Mouse (Mus musculus): ENCODE measurements at regions not wholly inside any gene's neighbourhood (a gene's known extent, or its start where the extent isn't known, plus 50 kb on each side); places are given as distances from the start of the nearest gene placed in this dataset.
A peak's percentile ranks its signal among the peaks of the same experiment; 100 is the strongest.

DNA sequence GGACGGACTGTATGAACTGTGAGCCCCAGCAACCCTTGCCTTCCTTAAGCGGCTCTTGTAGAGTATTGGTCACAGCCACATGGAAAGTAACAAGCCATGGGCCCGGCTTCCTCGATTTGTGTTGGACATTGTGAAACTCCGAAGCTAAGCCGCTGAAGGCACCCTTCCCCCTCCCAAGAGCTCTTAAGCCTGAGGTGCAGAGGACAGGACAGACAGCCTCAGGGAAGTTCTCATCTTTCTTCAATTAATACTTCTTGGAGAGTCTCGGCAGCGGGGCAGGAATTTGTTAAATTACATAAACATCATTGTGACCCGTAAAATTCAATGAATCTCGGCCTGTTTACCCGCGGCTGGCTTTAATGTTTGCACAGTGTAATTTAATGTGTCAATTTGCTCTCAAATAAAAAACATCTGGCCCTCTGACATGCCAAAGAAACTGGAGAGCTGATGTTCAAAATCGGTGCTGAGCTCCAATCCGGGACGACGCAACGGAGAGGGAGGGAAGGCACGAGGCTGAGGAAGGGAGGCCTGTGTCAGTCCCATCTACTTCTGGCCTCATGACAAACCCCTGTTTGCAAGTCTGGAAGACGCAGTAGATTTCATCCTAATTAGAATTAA lies 208.4 kb upstream of the Tle3 start:
- Histone ChIP-seq H3K27ac (peak overlapping the region; percentile 79; the same call in 1 of the 2 replicates), H3K4me1 (replicated peaks) (peaks cover 39% of the 10 kb centered on the region), H3K9ac (no peak overlapping the region), H3K4me3 (replicated peaks) (no peak overlapping the region), H3K4me2 (replicated peaks) (no peak overlapping the region), H3K9me3 (no peaks in the 10 kb centered on the region), H3K27me3 (replicated peaks) (no peaks in the 10 kb centered on the region), H3K36me3 (no peaks in the 10 kb centered on the region)
- 42% methylated on average over 19 of the region's 19 CpGs for WGBS
- peak; percentile 51; the same call in 1 of the 2 replicates for ATAC-seq

DNA sequence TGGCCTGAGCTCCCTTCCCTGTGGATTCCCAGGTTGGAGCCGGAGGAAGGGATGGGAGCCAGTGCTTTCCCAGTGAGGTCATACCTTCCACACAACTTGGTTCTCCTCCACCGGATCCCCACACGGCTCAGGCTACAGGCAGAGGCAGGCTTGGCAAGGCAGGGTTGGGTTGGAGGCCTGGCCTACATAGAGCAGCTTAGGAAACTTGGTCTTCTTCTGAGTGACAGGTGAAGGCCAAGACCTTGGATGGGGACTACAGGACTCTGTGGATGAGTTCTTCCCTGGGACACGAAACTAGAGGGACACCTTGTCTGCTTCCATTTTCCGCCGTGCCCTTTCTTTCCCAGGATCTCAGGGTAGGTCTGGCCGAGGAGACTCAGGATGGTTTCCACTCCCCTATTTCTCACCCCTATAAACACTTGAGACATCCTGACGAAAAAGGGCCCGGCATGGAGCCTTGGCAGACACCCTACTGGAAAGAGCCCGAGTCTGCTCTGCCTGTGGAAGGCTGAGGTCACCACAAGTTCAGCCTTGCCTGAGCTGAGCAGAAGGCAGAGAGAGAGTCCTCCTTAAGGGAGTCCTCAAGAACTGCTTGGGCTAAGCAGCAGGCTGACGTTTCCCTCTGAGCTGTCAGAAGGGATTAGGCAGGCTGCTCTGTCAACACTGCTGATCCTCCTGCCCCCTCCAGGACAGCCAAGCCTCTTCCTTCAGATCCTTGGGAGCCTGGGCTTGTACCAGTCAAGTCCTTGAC lies 207.5 kb upstream of the Tle3 start:
- Histone ChIP-seq H3K4me2 (replicated peaks) (no peak overlapping the region), H3K4me3 (replicated peaks) (no peak overlapping the region), H3K27ac (peak overlapping the region; percentile 79), H3K9ac (no peak overlapping the region), H3K36me3 (no peaks in the 10 kb centered on the region), H3K9me3 (no peaks in the 10 kb centered on the region), H3K27me3 (replicated peaks) (no peaks in the 10 kb centered on the region), H3K4me1 (replicated peaks) (peaks cover 45% of the 10 kb centered on the region)
- ATAC-seq = peak; percentile 79
- 42% methylated on average over 11 of the region's 11 CpGs for WGBS

DNA sequence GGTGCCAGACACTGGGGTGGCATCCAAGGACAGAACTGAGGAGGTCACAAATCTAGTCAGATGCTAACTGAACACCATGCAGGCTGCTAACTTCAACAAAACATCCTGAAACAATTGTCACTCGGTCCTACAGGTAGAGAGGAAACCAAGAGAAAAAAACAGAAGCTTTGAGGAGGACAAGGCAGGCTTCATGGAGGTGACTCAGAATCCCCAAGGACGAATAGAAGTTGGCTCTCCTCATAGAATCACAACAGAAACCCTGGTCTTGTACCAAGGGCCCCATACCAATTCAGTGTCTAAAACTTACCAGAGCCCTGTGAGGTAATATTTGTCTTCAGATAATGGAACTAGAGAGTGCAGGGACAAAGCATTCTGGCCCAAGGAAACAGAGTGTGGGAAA lies 206.1 kb upstream of the Tle3 start:
- Histone ChIP-seq H3K4me2 (replicated peaks) (no peak overlapping the region), H3K4me1 (replicated peaks) (peaks cover 45% of the 10 kb centered on the region), H3K27ac (peak overlapping the region; percentile 72), H3K4me3 (replicated peaks) (no peak overlapping the region), H3K9ac (no peak overlapping the region), H3K27me3 (replicated peaks) (no peaks in the 10 kb centered on the region), H3K9me3 (no peaks in the 10 kb centered on the region), H3K36me3 (no peaks in the 10 kb centered on the region)
- ATAC-seq = no peak
- 74% methylated on average over 2 of the region's 2 CpGs for WGBS

DNA sequence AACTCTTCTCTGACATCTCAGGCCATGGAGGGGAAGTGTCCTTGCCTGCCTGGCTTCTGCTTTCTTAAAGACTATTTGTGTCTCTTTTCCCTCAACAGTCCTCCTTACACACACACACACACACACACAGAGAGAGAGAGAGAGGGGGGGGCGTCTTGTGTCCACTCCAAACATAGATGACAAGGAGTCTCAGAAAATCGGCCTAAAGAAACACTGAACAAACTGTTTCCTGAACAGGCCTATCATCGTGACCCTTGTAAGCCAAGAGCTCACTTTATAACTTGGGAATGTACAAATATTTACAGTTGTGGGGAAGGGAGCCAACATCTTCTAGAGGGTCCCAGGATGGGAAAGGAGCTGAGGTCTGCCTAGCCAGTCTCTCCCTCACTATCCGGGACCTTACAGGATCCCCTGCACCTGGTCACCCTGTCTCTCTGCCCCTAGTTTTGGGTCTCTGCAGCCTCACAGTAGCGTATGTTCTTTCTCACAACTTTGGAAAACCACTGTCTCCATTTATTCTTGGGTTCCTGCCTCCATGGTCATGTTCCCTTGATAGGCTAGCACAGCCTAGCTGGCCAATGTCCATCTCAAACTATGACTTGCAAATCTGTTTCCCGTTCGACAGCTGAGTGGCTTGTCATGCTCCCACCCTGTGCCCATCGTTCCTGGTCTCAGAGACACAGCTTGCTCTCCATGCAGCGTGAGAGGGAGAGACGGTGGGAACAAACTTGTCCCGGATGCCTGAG lies 204.9 kb upstream of the Tle3 start:
- Histone ChIP-seq H3K9me3 (no peaks in the 10 kb centered on the region), H3K4me3 (replicated peaks) (no peak overlapping the region), H3K36me3 (no peaks in the 10 kb centered on the region), H3K9ac (no peak overlapping the region), H3K4me1 (replicated peaks) (peaks cover 45% of the 10 kb centered on the region), H3K27ac (peak overlapping the region; percentile 72), H3K4me2 (replicated peaks) (0 out of 2 replicates have a peak overlapping the region, but pooled peaks have one; percentile 12), H3K27me3 (replicated peaks) (no peaks in the 10 kb centered on the region)
- WGBS = 37% methylated on average over 11 of the region's 11 CpGs
- peak; percentile 60 for ATAC-seq

DNA sequence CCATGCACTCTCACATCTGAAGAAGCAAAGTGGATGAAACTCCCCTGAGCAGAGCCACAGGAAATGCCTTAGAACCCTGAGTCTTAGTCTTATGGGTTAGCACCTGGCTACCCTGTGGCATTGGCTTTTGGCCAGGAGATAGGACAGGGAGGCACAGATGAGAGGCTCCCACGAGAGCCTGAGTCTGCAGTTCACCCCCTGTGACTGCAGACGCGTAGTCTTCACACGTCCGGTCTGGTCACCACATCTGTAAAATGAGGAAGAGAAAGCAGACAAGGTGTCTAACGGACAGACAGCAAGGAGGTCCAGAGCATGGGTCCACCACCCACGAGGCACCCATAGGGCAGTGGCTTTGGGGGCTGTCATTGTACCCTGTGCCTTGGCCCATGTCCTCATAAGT lies 203.2 kb upstream of the Tle3 start:
- H3K27me3 ChIP-seq (replicated peaks) = no peaks in the 10 kb centered on the region
- H3K4me1 ChIP-seq (replicated peaks) = peaks cover 40% of the 10 kb centered on the region
- H3K4me3 ChIP-seq (replicated peaks) = no peak overlapping the region
- ATAC-seq = no peak
- 89% methylated on average over 7 of the region's 7 CpGs for WGBS
- no peaks in the 10 kb centered on the region for H3K36me3 ChIP-seq
- no peaks in the 10 kb centered on the region for H3K9me3 ChIP-seq
- no peak overlapping the region for H3K9ac ChIP-seq
- H3K27ac ChIP-seq = no peak overlapping the region
- H3K4me2 ChIP-seq (replicated peaks) = no peak overlapping the region

DNA sequence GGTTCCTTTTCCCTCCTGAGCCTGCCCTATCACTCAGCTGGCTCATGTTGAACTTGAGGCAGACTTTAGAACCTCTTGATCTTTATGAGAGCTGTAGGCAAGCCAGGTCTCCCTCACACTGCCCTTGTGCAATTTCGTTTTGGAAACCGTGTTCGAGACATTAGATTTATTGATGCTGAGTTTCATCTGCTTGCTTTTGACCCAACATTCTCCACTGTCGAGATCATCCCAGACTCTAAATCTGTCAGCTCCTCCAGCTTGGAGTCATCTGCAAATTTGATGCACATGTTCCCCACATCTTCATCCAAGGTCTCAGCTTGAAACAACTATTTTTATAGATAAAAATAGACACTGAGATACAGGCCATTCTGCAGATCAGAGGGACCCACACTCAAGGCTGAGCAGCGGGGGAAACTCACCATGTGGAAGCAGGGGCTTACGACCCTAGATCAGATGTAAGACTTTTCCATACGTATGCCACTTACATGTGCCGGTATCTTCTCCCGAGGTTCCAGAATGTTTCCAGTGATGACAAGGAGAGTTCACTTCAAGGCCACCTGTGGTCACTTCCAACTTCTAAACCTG lies 202.6 kb upstream of the Tle3 start:
- Histone ChIP-seq H3K27ac (no peak overlapping the region), H3K4me2 (replicated peaks) (no peak overlapping the region), H3K36me3 (no peaks in the 10 kb centered on the region), H3K4me1 (replicated peaks) (peaks cover 36% of the 10 kb centered on the region), H3K9me3 (no peaks in the 10 kb centered on the region), H3K9ac (no peak overlapping the region), H3K27me3 (replicated peaks) (no peaks in the 10 kb centered on the region), H3K4me3 (replicated peaks) (no peak overlapping the region)
- no peak for ATAC-seq
- WGBS = 64% methylated on average over 9 of the region's 9 CpGs

DNA sequence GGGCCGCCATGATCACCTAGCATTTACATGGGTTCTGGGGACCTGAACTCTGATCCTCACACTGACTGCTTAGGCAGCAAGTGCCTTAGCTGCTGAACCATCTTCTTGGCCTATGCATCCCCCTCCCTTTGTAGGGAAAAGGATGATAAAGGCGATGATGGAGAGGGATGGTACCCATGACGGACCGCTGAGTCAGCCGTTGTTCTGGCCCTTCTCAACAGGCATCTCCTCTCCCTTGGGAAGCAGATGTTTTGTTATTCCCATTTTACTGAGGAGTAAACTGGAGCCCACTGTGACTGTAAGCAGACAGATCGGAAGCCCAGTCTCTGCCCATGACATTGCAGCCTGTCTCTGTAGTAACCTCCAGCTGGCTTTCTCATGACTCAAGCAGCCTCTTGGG lies 201.2 kb upstream of the Tle3 start:
- Histone ChIP-seq H3K36me3 (no peaks in the 10 kb centered on the region), H3K27ac (no peak overlapping the region), H3K4me2 (replicated peaks) (no peak overlapping the region), H3K4me1 (replicated peaks) (peaks cover 25% of the 10 kb centered on the region), H3K27me3 (replicated peaks) (no peaks in the 10 kb centered on the region), H3K9ac (no peak overlapping the region), H3K4me3 (replicated peaks) (no peak overlapping the region), H3K9me3 (no peaks in the 10 kb centered on the region)
- ATAC-seq = no peak
- 98% methylated on average over 6 of the region's 6 CpGs for WGBS

DNA sequence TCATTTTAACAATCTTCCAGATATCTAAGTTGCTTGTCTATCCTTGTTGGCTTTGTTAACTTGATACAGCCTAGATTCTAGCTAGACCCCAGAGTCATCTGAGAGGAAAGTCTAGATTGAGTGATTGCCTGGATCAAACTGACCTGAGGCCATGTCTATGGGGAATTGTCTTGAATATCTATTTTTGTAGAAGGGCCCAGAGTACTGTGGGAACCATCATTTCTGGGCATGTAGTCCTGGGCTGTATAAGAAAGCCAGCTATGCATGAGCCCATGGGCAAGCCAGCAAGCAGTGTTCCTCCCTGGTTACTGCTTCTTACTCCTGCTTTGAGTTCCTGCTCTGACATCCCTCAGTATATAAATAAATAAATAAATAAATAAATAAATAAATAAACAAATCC lies 199.7 kb upstream of the Tle3 start:
- Histone ChIP-seq H3K9me3 (no peaks in the 10 kb centered on the region), H3K27ac (no peak overlapping the region), H3K4me1 (replicated peaks) (peaks cover 10% of the 10 kb centered on the region; the same call in 1 of the 2 replicates), H3K9ac (no peak overlapping the region), H3K4me3 (replicated peaks) (no peak overlapping the region), H3K27me3 (replicated peaks) (no peaks in the 10 kb centered on the region), H3K36me3 (no peaks in the 10 kb centered on the region), H3K4me2 (replicated peaks) (no peak overlapping the region)
- no peak for ATAC-seq

DNA sequence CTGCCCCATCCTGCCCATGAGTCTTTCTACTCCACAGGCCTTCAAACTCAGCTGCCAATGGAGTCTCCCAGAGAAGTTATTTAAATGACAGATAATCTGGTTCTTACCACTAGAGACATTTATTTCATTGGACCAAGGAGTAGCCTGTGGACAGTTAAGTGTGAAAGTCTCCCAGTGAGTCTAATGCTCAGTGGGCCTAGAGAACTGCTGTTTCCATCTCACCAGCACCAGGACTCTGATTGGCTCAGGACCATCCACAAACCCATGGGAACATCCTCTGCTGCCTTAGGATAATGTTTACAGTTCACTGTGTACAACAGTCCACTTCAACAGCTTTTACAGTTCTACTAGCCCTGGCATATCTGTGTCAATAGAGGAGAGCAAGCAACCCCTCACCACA lies 198.6 kb upstream of the Tle3 start:
- H3K9me3 ChIP-seq = no peaks in the 10 kb centered on the region
- no peak overlapping the region for H3K27ac ChIP-seq
- no peak overlapping the region for H3K4me3 ChIP-seq (replicated peaks)
- no peaks in the 10 kb centered on the region for H3K36me3 ChIP-seq
- ATAC-seq = no peak
- no peak overlapping the region for H3K9ac ChIP-seq
- H3K27me3 ChIP-seq (replicated peaks) = no peaks in the 10 kb centered on the region
- peaks cover 8% of the 10 kb centered on the region; the same call in 1 of the 2 replicates for H3K4me1 ChIP-seq (replicated peaks)
- no peak overlapping the region for H3K4me2 ChIP-seq (replicated peaks)

DNA sequence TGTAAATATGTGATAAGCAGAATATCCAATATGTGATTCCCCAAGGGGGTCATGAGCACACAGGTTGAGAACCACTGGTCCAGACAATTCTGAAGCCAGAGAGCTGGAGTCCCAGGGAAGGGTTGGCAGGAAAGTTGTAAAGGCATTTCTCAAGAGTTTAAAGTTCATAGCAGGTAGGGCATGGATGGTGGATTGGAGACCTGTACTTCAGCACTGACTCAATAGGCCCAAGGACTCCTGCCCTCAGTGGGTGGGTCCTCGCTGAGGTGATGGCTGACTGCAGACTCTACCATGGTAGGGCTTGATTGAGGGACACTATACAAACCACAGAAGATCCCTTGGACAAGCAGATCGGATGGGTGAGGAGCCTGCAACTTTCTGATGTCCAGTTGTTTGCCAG lies 196.8 kb upstream of the Tle3 start:
- 88% methylated on average over 2 of the region's 2 CpGs for WGBS
- Histone ChIP-seq H3K4me2 (replicated peaks) (no peak overlapping the region), H3K27me3 (replicated peaks) (no peaks in the 10 kb centered on the region), H3K4me3 (replicated peaks) (no peak overlapping the region), H3K36me3 (no peaks in the 10 kb centered on the region), H3K9me3 (no peaks in the 10 kb centered on the region), H3K27ac (no peak overlapping the region), H3K9ac (no peak overlapping the region), H3K4me1 (replicated peaks) (no peaks in the 10 kb centered on the region)
- ATAC-seq = 0 out of 2 replicates have a peak, but pooled peaks have one; percentile 51

DNA sequence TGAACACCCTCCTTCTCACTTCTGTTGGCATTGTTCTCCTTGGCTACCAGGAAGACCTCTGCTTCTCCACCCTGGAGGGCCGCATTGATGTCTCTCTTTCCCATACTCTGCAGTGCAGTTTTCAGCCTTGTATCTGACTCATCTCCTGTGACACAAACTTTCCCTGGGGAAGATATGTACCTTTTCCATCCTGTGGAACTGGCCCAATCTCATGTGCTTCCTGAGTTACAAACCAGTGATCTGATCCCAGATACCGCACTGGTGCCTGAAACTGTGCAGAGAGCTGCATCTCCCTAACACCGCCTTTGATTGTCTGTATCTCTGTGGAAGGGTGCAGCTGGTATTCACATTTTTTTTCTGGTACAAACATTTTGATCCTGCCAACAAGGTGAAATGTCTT lies 195.3 kb upstream of the Tle3 start:
- Histone ChIP-seq H3K9me3 (no peaks in the 10 kb centered on the region), H3K4me3 (replicated peaks) (no peak overlapping the region), H3K9ac (no peak overlapping the region), H3K36me3 (no peaks in the 10 kb centered on the region), H3K4me2 (replicated peaks) (no peak overlapping the region), H3K27ac (no peak overlapping the region), H3K4me1 (replicated peaks) (no peaks in the 10 kb centered on the region), H3K27me3 (replicated peaks) (no peaks in the 10 kb centered on the region)
- no peak for ATAC-seq
- WGBS = 90% methylated on average over 3 of the region's 3 CpGs

Data from intestine, embryonic 15.5 days (tissue).